Mouse (Mus musculus): Measurements from ENCODE around the gene Ovol1. TPM values are rescaled to one million over a fixed set of nuclear protein-coding genes. Genes with fewer than 3 reads are reported as not detected.

Gene Ovol1
- polyA plus RNA-seq, 1 experiment: not detected

- Histone ChIP-seq H3ac (ENCODE audit: control insufficient read depth, insufficient read length, low read depth) (peak overlapping the region; percentile 24), H3K79me2 (ENCODE audit: control insufficient read depth, insufficient read depth) (no peaks in the 10 kb centered on the region), H3K36me3 (ENCODE audit: control insufficient read depth, insufficient read depth) (peaks cover 4% of the 10 kb centered on the region), H3K79me3 (ENCODE audit: low read depth) (no peaks in the 10 kb centered on the region), H3K27me3 (ENCODE audit: control insufficient read depth, insufficient read depth, insufficient read length) (no peaks in the 10 kb centered on the region), H3K4me3 (ENCODE audit: insufficient read depth, poor library complexity, severe bottlenecking) (no peak overlapping the region)
- no peak for TF ChIP-seq MYOG (IDR thresholded peaks at IDR 0.05; ENCODE audit: control insufficient read depth, extremely low read depth, insufficient read length)
- TF ChIP-seq FOSL1 (IDR thresholded peaks at IDR 0.05; ENCODE audit: insufficient read depth, low read length, poor library complexity, severe bottlenecking): peak; percentile 58
- peak; percentile 31 for TF ChIP-seq MYOD1 (IDR thresholded peaks at IDR 0.05; ENCODE audit: control insufficient read depth, insufficient read length, low read depth)
- TF ChIP-seq MAX (IDR thresholded peaks at IDR 0.05): peak; percentile 52
- no peak for TF ChIP-seq USF1 (IDR thresholded peaks at IDR 0.05; ENCODE audit: low read depth)
- TF ChIP-seq CEBPB (IDR thresholded peaks at IDR 0.05; ENCODE audit: low read depth): peak; percentile 94
- no peak for TF ChIP-seq CTCF (IDR thresholded peaks at IDR 0.05; ENCODE audit: control insufficient read depth, insufficient read depth, insufficient read length)
These were observed 12.1 kb upstream of the Ovol1 start for GRCm38 (mm10) chr19:5572331-5573125.

- Histone ChIP-seq H3K4me3 (ENCODE audit: insufficient read depth, poor library complexity, severe bottlenecking) (no peak overlapping the region), H3K36me3 (ENCODE audit: control insufficient read depth, insufficient read depth) (peaks cover 4% of the 10 kb centered on the region), H3K79me2 (ENCODE audit: control insufficient read depth, insufficient read depth) (no peaks in the 10 kb centered on the region), H3K27me3 (ENCODE audit: control insufficient read depth, insufficient read depth, insufficient read length) (no peaks in the 10 kb centered on the region), H3ac (ENCODE audit: control insufficient read depth, insufficient read length, low read depth) (no peak overlapping the region), H3K79me3 (ENCODE audit: low read depth) (no peaks in the 10 kb centered on the region)
- TF ChIP-seq USF1 (IDR thresholded peaks at IDR 0.05; ENCODE audit: low read depth) (no peak), CEBPB (IDR thresholded peaks at IDR 0.05; ENCODE audit: low read depth) (no peak), MYOD1 (IDR thresholded peaks at IDR 0.05; ENCODE audit: control insufficient read depth, insufficient read length, low read depth) (no peak), MAX (IDR thresholded peaks at IDR 0.05) (no peak), CTCF (IDR thresholded peaks at IDR 0.05; ENCODE audit: control insufficient read depth, insufficient read depth, insufficient read length) (no peak)
These were observed 11.4 kb upstream of the Ovol1 start for GRCm38 (mm10) chr19:5571831-5572230.

- H3K79me2 ChIP-seq (ENCODE audit: control insufficient read depth, insufficient read depth): no peaks in the 10 kb centered on the region
- H3K79me3 ChIP-seq (ENCODE audit: low read depth): no peaks in the 10 kb centered on the region
- no peak overlapping the region for H3ac ChIP-seq (ENCODE audit: control insufficient read depth, insufficient read length, low read depth)
- H3K27me3 ChIP-seq (ENCODE audit: control insufficient read depth, insufficient read depth, insufficient read length): no peaks in the 10 kb centered on the region
- H3K4me3 ChIP-seq (ENCODE audit: insufficient read depth, poor library complexity, severe bottlenecking): no peak overlapping the region
- no peak for TF ChIP-seq CTCF (IDR thresholded peaks at IDR 0.05; ENCODE audit: control insufficient read depth, insufficient read depth, insufficient read length)
- no peak for TF ChIP-seq MYOG (IDR thresholded peaks at IDR 0.05; ENCODE audit: control insufficient read depth, extremely low read depth, insufficient read length)
- TF ChIP-seq USF1 (IDR thresholded peaks at IDR 0.05; ENCODE audit: low read depth): no peak
- TF ChIP-seq CEBPB (IDR thresholded peaks at IDR 0.05; ENCODE audit: low read depth): no peak
- no peak for TF ChIP-seq MYOD1 (IDR thresholded peaks at IDR 0.05; ENCODE audit: control insufficient read depth, insufficient read length, low read depth)
- TF ChIP-seq FOSL1 (IDR thresholded peaks at IDR 0.05; ENCODE audit: insufficient read depth, low read length, poor library complexity, severe bottlenecking): no peak
- TF ChIP-seq MAX (IDR thresholded peaks at IDR 0.05): no peak
- peaks cover 4% of the 10 kb centered on the region for H3K36me3 ChIP-seq (ENCODE audit: control insufficient read depth, insufficient read depth)
These were observed 10.2 kb upstream of the Ovol1 start for GRCm38 (mm10) chr19:5570353-5571246.

GRCm38 (mm10) chr19:5569521-5569920 is 9.1 kb upstream of the Ovol1 start:
- Histone ChIP-seq H3K36me3 (ENCODE audit: control insufficient read depth, insufficient read depth) (peaks cover 4% of the 10 kb centered on the region), H3ac (ENCODE audit: control insufficient read depth, insufficient read length, low read depth) (no peak overlapping the region), H3K79me2 (ENCODE audit: control insufficient read depth, insufficient read depth) (no peaks in the 10 kb centered on the region), H3K79me3 (ENCODE audit: low read depth) (no peaks in the 10 kb centered on the region), H3K27me3 (ENCODE audit: control insufficient read depth, insufficient read depth, insufficient read length) (no peaks in the 10 kb centered on the region), H3K4me3 (ENCODE audit: insufficient read depth, poor library complexity, severe bottlenecking) (no peak overlapping the region)
- TF ChIP-seq MYOG (IDR thresholded peaks at IDR 0.05; ENCODE audit: control insufficient read depth, extremely low read depth, insufficient read length) (no peak), MAX (IDR thresholded peaks at IDR 0.05) (no peak), MYOD1 (IDR thresholded peaks at IDR 0.05; ENCODE audit: control insufficient read depth, insufficient read length, low read depth) (no peak), CEBPB (IDR thresholded peaks at IDR 0.05; ENCODE audit: low read depth) (no peak), CTCF (IDR thresholded peaks at IDR 0.05; ENCODE audit: control insufficient read depth, insufficient read depth, insufficient read length) (no peak), USF1 (IDR thresholded peaks at IDR 0.05; ENCODE audit: low read depth) (no peak), FOSL1 (IDR thresholded peaks at IDR 0.05; ENCODE audit: insufficient read depth, low read length, poor library complexity, severe bottlenecking) (no peak)

GRCm38 (mm10) chr19:5568470-5569140 is 8.2 kb upstream of the Ovol1 start:
- TF ChIP-seq MYOG (IDR thresholded peaks at IDR 0.05; ENCODE audit: control insufficient read depth, extremely low read depth, insufficient read length) (no peak), USF1 (IDR thresholded peaks at IDR 0.05; ENCODE audit: low read depth) (no peak), MAX (IDR thresholded peaks at IDR 0.05) (no peak), MYOD1 (IDR thresholded peaks at IDR 0.05; ENCODE audit: control insufficient read depth, insufficient read length, low read depth) (no peak), CTCF (IDR thresholded peaks at IDR 0.05; ENCODE audit: control insufficient read depth, insufficient read depth, insufficient read length) (peak; percentile 82), CEBPB (IDR thresholded peaks at IDR 0.05; ENCODE audit: low read depth) (no peak)
- Histone ChIP-seq H3K27me3 (ENCODE audit: control insufficient read depth, insufficient read depth, insufficient read length) (no peaks in the 10 kb centered on the region), H3K79me3 (ENCODE audit: low read depth) (no peaks in the 10 kb centered on the region), H3K79me2 (ENCODE audit: control insufficient read depth, insufficient read depth) (no peaks in the 10 kb centered on the region), H3K36me3 (ENCODE audit: control insufficient read depth, insufficient read depth) (peaks cover 4% of the 10 kb centered on the region), H3K4me3 (ENCODE audit: insufficient read depth, poor library complexity, severe bottlenecking) (peak overlapping the region; percentile 40), H3ac (ENCODE audit: control insufficient read depth, insufficient read length, low read depth) (peak overlapping the region; percentile 41)

All from C2C12 (cell line).